Mouse (Mus musculus): ENCODE measurements around the gene Ackr2.

Ackr2 gene

GRCm38 (mm10) chr9:121890441-121890941, 7.7 kb upstream of the Ackr2 start:
- in situ Hi-C loops (cut with MboI; ENCODE audit: low sequenced_read_pairs) = no loop called here

- in situ Hi-C loops (cut with MboI; ENCODE audit: low sequenced_read_pairs) = no loop called here
These were observed 6.9 kb upstream of the Ackr2 start for GRCm38 (mm10) chr9:121891301-121891700.

- in situ Hi-C loops (cut with MboI; ENCODE audit: low sequenced_read_pairs) = no loop called here
These were observed 6.0 kb upstream of the Ackr2 start for GRCm38 (mm10) chr9:121892057-121892687.

GRCm38 (mm10) chr9:121894447-121894846, 3.7 kb upstream of the Ackr2 start:
- in situ Hi-C loops (cut with MboI; ENCODE audit: low sequenced_read_pairs) = no loop called here

- in situ Hi-C loops (cut with MboI; ENCODE audit: low sequenced_read_pairs) = no loop called here
These were observed 2.7 kb upstream of the Ackr2 start for GRCm38 (mm10) chr9:121895392-121895993.

GRCm38 (mm10) chr9:121896820-121897219, 1.3 kb upstream of the Ackr2 start:
- in situ Hi-C loops (cut with MboI; ENCODE audit: low sequenced_read_pairs) = no loop called here

- in situ Hi-C loops (cut with MboI; ENCODE audit: low sequenced_read_pairs) = no loop called here
These were observed 1.2 kb downstream of the Ackr2 start for GRCm38 (mm10) chr9:121899306-121899705.

GRCm38 (mm10) chr9:121900282-121900855, 2.2 kb downstream of the Ackr2 start:
- in situ Hi-C loops (cut with MboI; ENCODE audit: low sequenced_read_pairs) = no loop called here

- in situ Hi-C loops (cut with MboI; ENCODE audit: low sequenced_read_pairs) = no loop called here
These were observed 3.9 kb downstream of the Ackr2 start for GRCm38 (mm10) chr9:121901710-121902700.

- in situ Hi-C loops (cut with MboI; ENCODE audit: low sequenced_read_pairs) = no loop called here
These were observed 5.5 kb downstream of the Ackr2 start for GRCm38 (mm10) chr9:121903476-121904305.

GRCm38 (mm10) chr9:121904319-121904718, 6.2 kb downstream of the Ackr2 start:
- in situ Hi-C loops (cut with MboI; ENCODE audit: low sequenced_read_pairs) = no loop called here

GRCm38 (mm10) chr9:121904946-121905345, 6.8 kb downstream of the Ackr2 start:
- in situ Hi-C loops (cut with MboI; ENCODE audit: low sequenced_read_pairs) = no loop called here

GRCm38 (mm10) chr9:121905556-121906185, 7.5 kb downstream of the Ackr2 start:
- in situ Hi-C loops (cut with MboI; ENCODE audit: low sequenced_read_pairs) = no loop called here

GRCm38 (mm10) chr9:121906456-121906855, 8.3 kb downstream of the Ackr2 start:
- in situ Hi-C loops (cut with MboI; ENCODE audit: low sequenced_read_pairs) = no loop called here

- in situ Hi-C loops (cut with MboI; ENCODE audit: low sequenced_read_pairs) = no loop called here
These were observed 9.4 kb downstream of the Ackr2 start for GRCm38 (mm10) chr9:121907356-121908070.

GRCm38 (mm10) chr9:121908321-121908720, 10.2 kb downstream of the Ackr2 start:
- in situ Hi-C loops (cut with MboI; ENCODE audit: low sequenced_read_pairs) = no loop called here

GRCm38 (mm10) chr9:121909635-121910034, 11.5 kb downstream of the Ackr2 start:
- in situ Hi-C loops (cut with MboI; ENCODE audit: low sequenced_read_pairs) = no loop called here

GRCm38 (mm10) chr9:121911196-121911595, 13.0 kb downstream of the Ackr2 start:
- in situ Hi-C loops (cut with MboI; ENCODE audit: low sequenced_read_pairs) = no loop called here

GRCm38 (mm10) chr9:121912786-121913185, 14.6 kb downstream of the Ackr2 start:
- in situ Hi-C loops (cut with MboI; ENCODE audit: low sequenced_read_pairs) = no loop called here
